Mouse (Mus musculus): ENCODE data around the gene Ppif. TPM values are rescaled to one million over a fixed set of nuclear protein-coding genes. Genes with fewer than 3 reads are reported as not detected.
A peak's percentile ranks its signal among the peaks of the same experiment; 100 is the strongest.

Gene Ppif
- total RNA-seq (2021) = 10 to 100 TPM; 39.9 to 51.1 TPM
- long read RNA-seq, experiment 1, transcript Ppif-201 (6 exons, 1,549 nt) = major isoform, 107 of 114 reads
- long read RNA-seq, experiment 1, partial matches to known transcripts = 0 of 114 reads
- long read RNA-seq, experiment 1, other reads (novel, unspliced or antisense) = 7 of 114 reads
- long read RNA-seq, experiment 2, transcript Ppif-201 (6 exons, 1,549 nt) = major isoform, 117 of 126 reads
- long read RNA-seq, experiment 2, partial matches to known transcripts = 6 of 126 reads
- long read RNA-seq, experiment 2, other reads (novel, unspliced or antisense) = 3 of 126 reads

GRCm38 (mm10) chr14:25693888-25694568 lies at the start of gene Ppif:
Gene Ppif (plus strand): TSS chr14:25694154.
- peak; percentile 92 for DNase-seq

GRCm38 (mm10) chr14:25645717-25646116 lies 48.2 kb upstream of the Ppif start:
- no peak for DNase-seq

- peak; percentile 62 for DNase-seq
These were observed 47.8 kb upstream of the Ppif start for GRCm38 (mm10) chr14:25646161-25646621.

- DNase-seq = no peak
These were observed 42.8 kb upstream of the Ppif start for GRCm38 (mm10) chr14:25651131-25651530.

GRCm38 (mm10) chr14:25651905-25652304 lies 42.0 kb upstream of the Ppif start:
- DNase-seq = no peak

- no peak for DNase-seq
These were observed 39.4 kb upstream of the Ppif start for GRCm38 (mm10) chr14:25654401-25655197.

- DNase-seq = no peak
These were observed 33.3 kb upstream of the Ppif start for GRCm38 (mm10) chr14:25660661-25661060.

- no peak for DNase-seq
These were observed 32.6 kb upstream of the Ppif start for GRCm38 (mm10) chr14:25661185-25661920.

- DNase-seq = no peak
These were observed 30.2 kb upstream of the Ppif start for GRCm38 (mm10) chr14:25663649-25664309.

GRCm38 (mm10) chr14:25664310-25664695 lies 29.7 kb upstream of the Ppif start:
- no peak for DNase-seq

GRCm38 (mm10) chr14:25665314-25665970 lies 28.5 kb upstream of the Ppif start:
- no peak for DNase-seq

- DNase-seq = no peak
These were observed 27.1 kb upstream of the Ppif start for GRCm38 (mm10) chr14:25666668-25667376.

GRCm38 (mm10) chr14:25667587-25667986 lies 26.4 kb upstream of the Ppif start:
- no peak for DNase-seq

GRCm38 (mm10) chr14:25679625-25680024 lies 14.3 kb upstream of the Ppif start:
- DNase-seq = no peak

GRCm38 (mm10) chr14:25682020-25682419 lies 11.9 kb upstream of the Ppif start:
- DNase-seq = no peak

- DNase-seq = no peak
These were observed 7.6 kb upstream of the Ppif start for GRCm38 (mm10) chr14:25686216-25686945.

GRCm38 (mm10) chr14:25686983-25687901 lies 6.7 kb upstream of the Ppif start:
- no peak for DNase-seq

- no peak for DNase-seq
These were observed 575 bp upstream of the Ppif start for GRCm38 (mm10) chr14:25693271-25693887.

All from gastrocnemius, postnatal 25 days (tissue).